Mouse (Mus musculus) spleen, adult 2 months (tissue): ENCODE measurements at regions not wholly inside any gene's neighbourhood (a gene's known extent, or its start where the extent isn't known, plus 50 kb on each side); places are given as distances from the start of the nearest gene placed in this dataset.

Source experiments
- DNase-seq, 2 experiments: peaks; one replicate each; pipeline versions ENCODE4 v3.0.0 to v3.0.0-alpha.2; 2012 to 2021; ENCODE audit warnings: low spot score in 2 of 2, low read depth in 1 of 2
- H3K27ac ChIP-seq: fragments of 200-500 bp; 2 replicates; pipeline ENCODE4 v1.5.1; 2012; ENCODE audit warnings: low read length, inconsistent platforms; ENCODE audit not compliant: insufficient read depth
- H3K27me3 ChIP-seq: fragments of 200-500 bp; 2 replicates; pipeline ENCODE4 v1.6.1; 2012; ENCODE audit warnings: mild to moderate bottlenecking, moderate library complexity, low read length, inconsistent platforms; ENCODE audit not compliant: control insufficient read depth, insufficient read depth
- H3K36me3 ChIP-seq: fragments of 200-500 bp; 2 replicates; pipeline ENCODE4 v1.6.1; 2012; ENCODE audit warnings: mild to moderate bottlenecking, low read length, inconsistent platforms; ENCODE audit not compliant: control insufficient read depth, insufficient read depth
- H3K4me1 ChIP-seq: fragments of 200-500 bp; 2 replicates; pipeline ENCODE4 v1.6.1; 2011; ENCODE audit warnings: inconsistent platforms; ENCODE audit not compliant: control insufficient read depth, insufficient read depth, insufficient read length
- H3K4me3 ChIP-seq: fragments of 200-500 bp; 2 replicates; pipeline ENCODE4 v1.5.1; 2011; ENCODE audit warnings: mild to moderate bottlenecking, inconsistent platforms; ENCODE audit not compliant: insufficient read depth, insufficient read length; ENCODE audit errors: extremely low read depth
- CTCF ChIP-seq: fragments of 200-500 bp; IDR thresholded peaks from 2 replicates; pipeline ENCODE4 v1.5.1; 2011; ENCODE audit warnings: mild to moderate bottlenecking, inconsistent platforms; ENCODE audit not compliant: insufficient read depth, insufficient read length, insufficient replicate concordance; ENCODE audit errors: extremely low read depth
- POLR2A ChIP-seq: fragments of 200-500 bp; IDR thresholded peaks from 2 replicates; pipeline ENCODE4 v1.6.1; 2011; ENCODE audit warnings: low read depth, low read length, inconsistent platforms
- WGBS: fragments of 180-500 bp; shearing (Covaris S2); methylation state at CpG from one replicate; pipeline ENCODE4 v1.1.7; 2018; 5-methylcytosine and 5-hydroxymethylcytosine counted together

- no peaks in the 10 kb centered on the region for H3K27me3 ChIP-seq
- H3K36me3 ChIP-seq, result no peaks in the 10 kb centered on the region
- no peak for DNase-seq
- WGBS, result 87% methylated on average over 1 of the region's 1 CpGs
- H3K4me1 ChIP-seq, result no peaks in the 10 kb centered on the region
- no peak overlapping the region for H3K27ac ChIP-seq
- no peak for TF ChIP-seq POLR2A
- no peak for TF ChIP-seq CTCF
- H3K4me3 ChIP-seq, result no peak overlapping the region
Measured at GRCm38 (mm10) chr2:47879796-47880195, 934.1 kb upstream of the Acvr2a start.

DNA sequence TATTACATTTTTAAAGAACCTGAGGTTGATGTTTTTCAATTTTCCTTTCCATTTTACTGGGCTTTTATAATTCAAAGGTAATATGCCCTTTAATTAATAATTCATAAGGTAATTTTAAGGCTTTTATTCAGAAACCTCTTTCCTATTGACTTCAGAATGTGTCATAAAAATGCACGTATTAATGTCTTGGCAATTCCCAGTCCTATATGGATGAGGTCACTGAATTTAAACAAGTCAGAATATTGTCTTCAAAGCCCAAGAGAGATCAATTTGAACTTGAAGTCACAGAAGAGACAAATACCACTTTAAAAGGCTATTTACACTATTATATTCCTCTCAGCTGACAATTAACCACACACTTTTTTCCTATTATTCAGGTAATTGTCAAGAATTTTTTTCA is 925.7 kb upstream of the Acvr2a start:
- Histone ChIP-seq H3K27me3 (no peaks in the 10 kb centered on the region), H3K4me3 (no peak overlapping the region), H3K4me1 (no peaks in the 10 kb centered on the region), H3K27ac (no peak overlapping the region), H3K36me3 (no peaks in the 10 kb centered on the region)
- WGBS, result 75% methylated on average over 1 of the region's 1 CpGs
- DNase-seq, result no peak
- no peak for TF ChIP-seq POLR2A
- no peak for TF ChIP-seq CTCF

DNA sequence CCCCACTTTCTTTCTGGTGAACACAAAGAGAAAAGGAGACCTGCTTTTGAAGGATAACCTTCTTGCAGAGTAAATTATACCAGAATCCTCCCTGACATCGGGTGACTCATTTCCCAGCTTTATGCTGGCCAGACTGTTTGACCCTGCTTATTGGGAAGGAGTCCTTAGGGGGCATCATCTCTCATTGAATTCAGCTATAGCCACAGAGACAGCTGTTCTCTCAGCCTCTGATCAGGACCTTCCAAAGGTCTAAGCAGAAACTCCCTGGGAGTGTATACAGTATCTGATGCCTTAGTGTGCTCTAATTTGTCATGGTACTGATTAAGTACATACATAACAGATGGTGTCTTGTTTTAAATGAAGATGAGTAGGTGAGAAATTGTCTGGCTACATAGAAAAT is 922.5 kb upstream of the Acvr2a start:
- WGBS, result 73% methylated on average over 1 of the region's 1 CpGs
- Histone ChIP-seq H3K27ac (no peak overlapping the region), H3K27me3 (no peaks in the 10 kb centered on the region), H3K4me1 (no peaks in the 10 kb centered on the region), H3K4me3 (no peak overlapping the region), H3K36me3 (no peaks in the 10 kb centered on the region)
- TF ChIP-seq CTCF (no peak), POLR2A (no peak)
- DNase-seq, result no peak

DNA sequence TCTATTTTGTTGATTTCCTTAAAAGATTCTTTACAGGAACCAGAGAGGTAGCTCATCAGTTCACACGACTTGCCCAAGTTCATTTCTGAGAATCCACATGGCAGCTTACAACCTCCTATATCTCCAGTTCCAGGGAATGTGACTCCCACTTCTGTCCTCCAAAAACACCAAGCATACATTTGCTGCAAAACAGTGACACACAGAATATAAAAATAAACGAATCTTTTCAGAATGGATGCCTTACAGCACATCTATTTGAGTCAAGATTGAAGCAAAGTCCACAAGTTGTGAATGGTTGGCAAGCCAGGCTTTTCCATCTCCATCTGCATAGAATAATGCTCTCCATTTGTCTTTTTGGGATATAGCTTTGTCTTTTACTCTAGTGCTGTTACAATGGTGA is 921.0 kb upstream of the Acvr2a start:
- TF ChIP-seq CTCF, result no peak
- TF ChIP-seq POLR2A, result no peak

GRCm38 (mm10) chr2:47894806-47895205 is 919.1 kb upstream of the Acvr2a start:
- TF ChIP-seq CTCF, result no peak
- TF ChIP-seq POLR2A, result no peak
- H3K36me3 ChIP-seq, result no peaks in the 10 kb centered on the region
- no peaks in the 10 kb centered on the region for H3K4me1 ChIP-seq
- H3K4me3 ChIP-seq, result no peak overlapping the region
- H3K27me3 ChIP-seq, result no peaks in the 10 kb centered on the region
- H3K27ac ChIP-seq, result no peak overlapping the region
- DNase-seq, result no peak

More for the DNA sequence above, 921.0 kb upstream of the Acvr2a start:
- DNase-seq, result no peak
- H3K27me3 ChIP-seq, result no peaks in the 10 kb centered on the region
- no peak overlapping the region for H3K4me3 ChIP-seq
- no peaks in the 10 kb centered on the region for H3K4me1 ChIP-seq
- 63% methylated on average over 2 of the region's 2 CpGs for WGBS
- H3K27ac ChIP-seq, result no peak overlapping the region
- no peaks in the 10 kb centered on the region for H3K36me3 ChIP-seq

- Histone ChIP-seq H3K36me3 (no peaks in the 10 kb centered on the region), H3K4me3 (no peak overlapping the region), H3K27ac (no peak overlapping the region), H3K4me1 (no peaks in the 10 kb centered on the region), H3K27me3 (no peaks in the 10 kb centered on the region)
- DNase-seq, result no peak
- TF ChIP-seq POLR2A (no peak), CTCF (no peak)
- 86% methylated on average over 1 of the region's 1 CpGs for WGBS
Measured at GRCm38 (mm10) chr2:47914270-47914669, 899.6 kb upstream of the Acvr2a start.

DNA sequence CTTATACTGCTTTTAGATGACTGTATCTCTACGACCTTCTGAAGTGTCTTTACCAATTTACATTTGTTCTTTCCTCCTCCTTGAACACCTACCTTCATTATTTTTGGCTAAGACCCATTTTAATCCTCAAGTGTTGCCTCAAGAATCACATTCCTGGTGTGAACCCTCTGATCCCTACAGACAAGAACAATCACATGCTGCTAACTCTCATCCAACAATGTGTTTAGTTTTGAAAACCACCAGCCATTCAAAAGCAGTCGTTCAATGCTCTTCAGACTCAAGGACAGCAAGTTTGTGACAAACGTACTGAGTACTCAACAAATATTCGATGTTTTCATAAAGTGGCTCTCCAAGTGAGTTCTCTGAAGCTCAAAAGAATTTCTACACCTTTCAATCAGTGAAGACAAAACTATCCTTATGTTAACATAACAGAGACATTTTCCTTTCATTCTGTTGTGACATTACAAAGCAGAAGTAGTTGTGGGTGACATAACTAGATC is 898.9 kb upstream of the Acvr2a start:
- H3K27me3 ChIP-seq, result no peaks in the 10 kb centered on the region
- DNase-seq, result no peak
- H3K4me1 ChIP-seq, result no peaks in the 10 kb centered on the region
- no peak overlapping the region for H3K27ac ChIP-seq
- 69% methylated on average over 4 of the region's 4 CpGs for WGBS
- H3K36me3 ChIP-seq, result no peaks in the 10 kb centered on the region
- no peak overlapping the region for H3K4me3 ChIP-seq
- TF ChIP-seq CTCF, result no peak
- TF ChIP-seq POLR2A, result no peak
